Mouse (Mus musculus) testis, postnatal 14 days (tissue): ENCODE data around the gene Fgfr2.

Source experiments
- DNase-seq: peaks from one replicate; pipeline ENCODE4 v3.0.0; 2021; ENCODE audit warnings: low spot score

Fgfr2 gene

DNA sequence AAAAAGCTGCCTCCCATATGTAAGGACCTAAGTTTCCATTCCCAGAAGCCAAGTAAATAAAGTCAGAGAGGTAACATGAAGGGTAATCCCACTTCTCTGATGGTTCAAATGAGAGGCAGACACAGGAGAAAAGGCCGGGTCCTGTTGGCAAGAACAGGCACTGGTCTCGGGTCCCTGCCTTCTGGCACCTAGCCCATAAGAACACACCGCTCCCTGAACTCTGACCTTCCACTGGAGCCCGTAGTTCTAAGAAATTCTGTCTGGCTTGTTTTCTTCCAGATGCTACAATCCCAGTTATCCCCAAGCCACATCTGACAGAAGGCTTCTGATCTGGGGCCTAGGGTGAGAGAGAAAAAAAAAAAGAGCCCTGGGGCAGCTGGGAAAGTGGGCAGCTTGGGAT is 34.7 kb downstream of the Fgfr2 start:
- no peak for DNase-seq

DNA sequence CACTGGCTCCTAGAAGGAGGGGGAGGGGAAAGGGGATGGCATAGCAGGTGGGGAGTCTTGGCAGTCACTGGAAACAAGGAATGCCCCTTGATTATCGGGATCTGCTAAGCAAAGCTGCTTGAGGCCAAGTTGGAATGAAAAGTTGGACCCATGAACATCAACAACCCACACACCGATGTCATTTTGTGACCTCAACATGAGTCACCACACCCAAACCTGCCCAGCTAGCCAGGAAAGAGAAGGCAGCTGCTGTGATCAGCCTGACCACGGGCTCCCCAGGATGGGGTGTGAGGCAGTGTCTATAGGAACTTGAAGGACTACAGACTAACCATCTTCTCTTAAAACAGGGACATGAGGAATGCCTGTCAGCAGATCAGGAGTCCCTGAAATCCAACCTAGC is 37.7 kb downstream of the Fgfr2 start:
- DNase-seq: no peak

DNA sequence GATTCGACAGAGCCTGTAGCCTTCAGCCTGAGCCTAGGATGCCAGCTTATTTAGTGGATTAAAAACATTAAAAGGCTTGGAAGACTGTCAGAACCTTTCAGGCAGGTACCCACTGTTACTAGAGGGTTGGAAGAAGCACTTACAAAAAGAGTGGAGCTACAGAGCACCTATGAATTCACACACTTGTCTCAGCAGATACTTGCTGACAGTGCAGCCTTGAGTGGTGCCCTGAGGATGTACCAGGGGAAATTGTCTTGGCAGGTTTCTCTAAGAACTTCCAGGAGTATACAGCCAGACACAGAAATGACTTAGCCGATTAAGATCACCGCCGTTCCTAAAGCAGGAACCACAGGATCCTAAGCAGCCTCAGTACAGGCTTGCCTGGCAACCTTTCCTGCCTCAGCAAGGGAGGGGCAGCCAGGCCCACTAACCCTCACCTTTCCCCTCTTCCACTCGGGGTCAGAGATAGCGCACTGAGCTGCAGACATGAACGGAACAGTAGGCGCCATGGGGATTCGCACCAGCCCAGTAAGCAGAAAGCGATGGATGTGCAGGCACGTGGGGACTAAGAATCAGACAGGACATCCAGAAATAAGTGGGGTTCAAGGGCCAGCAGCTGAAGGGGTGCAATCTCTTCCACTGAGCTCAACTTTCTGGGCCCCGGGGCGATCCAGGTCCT is 39.1 kb downstream of the Fgfr2 start:
- DNase-seq: no peak

DNA sequence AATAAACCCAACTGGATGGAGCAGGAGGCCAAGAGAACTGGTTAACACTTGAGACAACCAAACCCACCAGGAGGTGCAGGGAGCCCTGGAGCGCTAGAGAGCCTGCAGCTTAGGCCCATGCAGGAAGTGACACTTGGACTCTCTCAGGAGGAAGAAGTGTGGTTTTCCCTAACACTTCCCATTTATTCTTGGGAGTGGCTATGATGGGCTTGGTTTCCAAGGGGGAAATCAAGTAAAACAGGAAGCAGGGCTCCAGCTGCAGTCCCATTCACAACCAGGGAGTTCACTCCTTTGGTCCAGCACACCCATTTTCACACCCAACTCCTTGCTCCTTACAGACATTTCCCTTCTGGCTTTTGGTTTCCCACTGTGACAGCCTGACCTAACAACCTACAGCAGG is 44.2 kb downstream of the Fgfr2 start:
- no peak for DNase-seq

DNA sequence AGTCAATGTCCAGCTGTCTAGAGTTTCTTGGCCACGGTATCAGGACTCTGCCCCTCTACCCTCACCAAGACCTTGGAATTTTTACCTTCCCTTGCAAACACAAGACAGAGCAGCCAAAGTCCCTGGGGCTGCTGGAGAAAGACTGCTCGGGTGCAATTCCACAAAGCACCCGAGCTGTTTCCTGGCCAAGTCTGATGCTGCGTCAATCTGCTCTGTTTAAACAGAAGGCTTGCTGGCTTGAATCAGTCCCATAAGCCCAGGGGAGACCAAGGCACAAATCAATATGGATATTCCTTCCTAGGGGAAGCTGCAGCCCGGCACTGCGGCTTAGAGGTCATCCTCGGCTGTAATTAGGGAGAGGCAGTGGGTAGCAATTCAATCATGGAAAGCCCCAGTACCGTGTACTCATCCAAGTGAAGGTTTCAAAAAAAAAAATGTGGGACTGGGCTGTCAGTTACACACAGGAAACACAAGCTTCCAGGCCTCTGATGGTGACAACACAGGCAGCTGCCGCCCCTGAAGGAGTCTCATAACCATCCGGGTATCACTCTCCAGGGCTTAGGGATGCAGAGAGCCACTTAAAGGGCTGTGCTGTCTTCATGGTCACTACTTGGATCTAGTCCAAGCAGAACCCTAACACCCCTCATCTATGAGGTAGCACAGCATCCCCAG is 48.6 kb downstream of the Fgfr2 start:
- DNase-seq: no peak

DNA sequence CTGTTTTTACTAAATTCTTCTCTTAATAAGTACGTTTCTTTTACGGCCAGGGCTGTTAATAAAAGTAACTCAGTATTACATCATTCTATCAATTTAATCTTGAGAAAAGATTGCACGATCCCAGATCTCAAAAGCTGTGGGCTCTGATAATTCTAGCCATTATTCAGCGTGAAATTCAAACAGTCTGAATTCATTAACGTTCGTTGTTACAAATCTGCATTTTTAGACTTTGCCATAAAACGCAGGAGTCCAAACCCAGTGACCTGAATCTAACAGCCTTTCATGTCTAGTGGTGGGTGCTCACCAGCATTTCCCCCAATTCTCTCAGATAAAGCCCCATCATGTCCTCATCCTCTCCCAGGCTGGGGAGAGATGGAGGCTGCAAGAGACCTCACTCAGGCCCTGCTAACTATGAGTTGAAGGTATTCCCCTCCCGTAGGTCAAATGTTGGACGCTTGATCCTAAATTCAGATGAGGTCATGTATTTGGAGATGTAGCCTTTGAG is 50.0 kb downstream of the Fgfr2 start:
- DNase-seq: no peak

DNA sequence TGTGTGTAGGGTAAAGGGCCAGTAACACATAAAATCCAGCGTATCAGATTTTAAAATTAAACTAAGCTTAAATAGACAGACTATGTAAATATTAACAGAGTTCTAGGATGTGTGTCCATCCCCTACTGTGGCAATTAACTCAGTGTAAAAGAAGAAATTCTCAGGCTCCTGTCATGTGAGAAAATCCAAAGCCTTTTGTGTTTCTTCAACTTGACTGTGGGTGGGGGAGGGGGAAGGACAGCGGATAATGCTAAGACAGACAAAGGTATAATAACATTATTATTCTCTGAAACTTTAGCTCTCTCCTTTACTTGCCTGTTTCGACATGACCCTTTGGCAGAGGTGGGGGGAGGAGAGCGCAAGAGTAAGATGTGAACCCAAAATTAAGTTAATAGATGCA is 50.6 kb downstream of the Fgfr2 start:
- no peak for DNase-seq

DNA sequence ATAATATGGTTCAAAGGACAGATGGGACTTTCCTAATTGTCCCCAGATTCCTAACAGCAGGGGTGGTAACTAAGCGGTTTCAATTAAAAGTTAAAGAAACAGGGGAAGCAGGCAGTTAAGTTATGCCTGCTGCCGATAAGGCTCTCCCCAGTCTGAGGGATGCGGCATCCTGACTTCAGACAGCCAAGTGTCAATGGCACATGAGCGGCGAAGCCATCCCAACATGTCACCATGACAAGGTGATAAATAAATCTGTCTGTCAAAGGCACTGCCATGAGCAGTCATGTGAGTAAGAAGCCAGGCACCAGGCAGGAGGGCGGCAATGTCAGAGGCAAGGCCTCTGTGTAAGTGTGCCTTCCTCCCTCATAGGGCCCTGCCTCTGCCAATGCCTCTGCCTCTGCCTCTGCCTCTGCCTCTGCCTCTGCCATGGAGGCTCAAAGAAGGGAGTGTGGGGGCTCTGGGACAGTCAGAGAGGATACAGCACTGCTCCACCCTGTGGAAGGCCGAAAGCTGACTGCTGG is 55.8 kb downstream of the Fgfr2 start:
- DNase-seq: no peak

DNA sequence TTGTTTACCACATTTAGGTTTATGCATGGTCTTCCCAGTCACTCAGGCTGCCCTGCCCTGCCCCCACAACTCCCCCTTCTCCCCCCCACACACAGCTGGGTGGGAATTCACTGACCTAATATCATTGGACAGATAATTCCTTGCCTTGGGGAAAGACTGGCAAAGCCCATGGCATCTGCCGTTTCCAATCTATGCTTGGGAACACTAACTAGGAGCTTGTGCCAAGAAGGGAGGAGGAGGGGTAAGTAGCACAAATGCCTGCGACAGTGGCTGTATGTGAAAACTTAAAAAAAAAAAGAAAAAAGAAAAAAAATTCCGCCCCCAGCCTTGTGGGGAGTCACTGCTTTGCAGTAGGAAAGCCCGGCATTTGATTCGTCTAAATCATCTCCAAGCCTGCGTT is 56.4 kb downstream of the Fgfr2 start:
- DNase-seq: peak; percentile 32

DNA sequence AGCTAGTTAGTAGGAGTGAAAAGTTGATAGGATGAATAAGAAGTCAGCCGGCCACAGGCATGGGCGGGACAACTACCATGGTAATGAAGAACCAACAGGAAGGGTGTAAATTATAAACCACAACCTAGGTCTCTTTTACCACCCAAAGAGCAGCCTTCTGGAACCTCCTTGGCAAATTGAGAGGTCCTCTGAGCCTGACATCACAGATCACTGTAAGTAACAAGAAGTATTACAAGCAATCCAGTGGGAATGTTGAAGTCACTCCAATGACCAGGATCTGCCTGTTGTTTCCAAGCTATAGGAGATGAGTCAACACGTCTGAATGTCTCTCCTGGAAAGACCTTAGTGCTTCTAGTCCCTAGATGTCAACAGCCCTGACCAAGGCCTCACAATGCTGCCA is 61.1 kb downstream of the Fgfr2 start:
- no peak for DNase-seq

DNA sequence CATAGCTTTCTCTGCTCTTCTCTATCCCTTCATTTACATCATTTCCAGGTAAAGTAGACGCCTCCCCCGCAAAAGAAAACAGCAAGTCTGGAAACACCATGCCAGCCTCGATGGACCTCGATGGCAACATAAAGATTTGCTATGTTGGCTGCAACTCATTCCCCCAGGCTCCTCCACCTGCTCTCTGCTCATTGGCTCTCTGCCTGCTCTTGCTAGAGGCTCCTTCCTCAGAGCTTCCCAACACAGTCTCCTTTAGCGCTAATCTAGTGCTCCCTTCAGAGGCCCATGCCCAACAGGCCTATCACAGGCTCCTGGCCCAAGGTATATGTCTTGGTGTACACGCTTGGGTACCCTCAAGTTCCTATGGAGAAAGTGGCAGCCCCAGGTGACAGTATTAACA is 63.0 kb downstream of the Fgfr2 start:
- DNase-seq: no peak

DNA sequence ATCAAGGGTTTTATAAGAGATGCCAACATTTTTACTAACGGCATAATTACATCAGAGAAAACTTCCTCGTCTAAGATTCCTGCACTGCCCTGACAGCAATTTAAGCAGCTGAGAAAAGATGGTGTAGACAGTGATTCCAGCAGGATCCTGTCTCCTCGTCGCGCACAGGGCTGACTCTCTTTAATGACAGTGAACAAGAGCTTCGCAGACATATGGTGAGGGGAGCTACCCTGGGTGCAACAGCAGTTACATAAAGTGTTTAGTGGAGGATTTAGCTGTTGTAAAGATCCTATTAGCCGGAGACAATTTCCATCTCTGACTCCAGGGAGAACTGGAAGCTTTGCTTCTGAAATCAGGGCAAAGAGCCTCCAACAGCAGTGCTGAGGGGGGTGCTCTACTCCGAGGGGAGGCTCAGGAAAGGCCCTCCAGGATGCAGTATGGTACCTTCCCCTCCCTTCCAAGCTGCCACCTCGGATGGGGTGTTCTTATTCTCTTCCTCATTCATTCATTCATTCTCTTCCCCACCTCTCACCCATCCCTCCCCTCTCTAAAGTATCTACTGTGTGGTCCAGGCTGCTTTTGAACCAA is 63.5 kb downstream of the Fgfr2 start:
- DNase-seq: no peak

DNA sequence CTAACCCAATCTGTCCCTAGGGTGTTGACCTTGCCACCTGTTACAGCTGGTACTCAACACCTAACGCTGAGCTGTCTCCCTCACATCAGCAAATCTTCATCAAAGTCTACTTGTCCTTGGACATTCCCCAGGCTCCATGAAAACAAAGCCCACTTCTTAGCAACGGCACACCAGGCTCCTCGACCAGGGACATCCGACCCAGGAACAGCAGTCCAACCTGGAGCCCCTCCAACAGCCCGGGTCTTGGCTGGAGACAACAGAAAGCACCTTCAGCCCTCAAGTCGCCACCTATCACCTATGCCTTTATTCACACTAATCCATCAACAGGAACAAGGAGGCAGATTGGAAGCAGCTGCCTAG is 64.0 kb downstream of the Fgfr2 start:
- no peak for DNase-seq

DNA sequence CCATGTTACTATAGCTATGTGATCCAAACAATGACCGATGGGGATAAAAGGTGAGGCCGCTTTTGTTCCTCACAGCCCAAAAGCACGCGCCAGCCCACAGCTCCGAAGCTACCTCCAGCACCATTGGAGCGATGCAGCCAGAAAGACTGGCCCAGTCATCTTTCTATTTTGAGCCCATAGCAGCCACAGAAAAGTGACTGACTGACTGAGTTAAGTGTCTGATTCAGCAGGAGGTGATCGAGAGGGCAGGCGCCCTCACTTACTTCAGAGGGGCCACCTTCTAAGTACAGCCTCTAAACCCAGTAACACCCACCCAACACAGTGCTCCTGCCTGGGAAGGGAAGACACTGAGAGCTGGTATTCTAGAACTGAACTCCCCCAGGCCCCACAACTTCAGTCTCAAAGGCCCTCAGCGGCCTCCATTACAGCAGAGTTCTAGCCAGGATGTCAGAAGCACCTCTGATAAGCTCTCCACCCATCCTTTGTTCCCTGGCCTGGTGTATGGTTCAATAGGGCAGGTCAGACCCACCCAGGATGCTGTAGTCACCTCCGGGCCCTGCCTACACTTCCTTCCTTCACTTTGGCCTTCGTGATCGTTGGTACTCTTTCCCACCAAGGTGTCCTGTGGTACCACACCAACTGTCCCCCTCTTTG is 64.5 kb downstream of the Fgfr2 start:
- no peak for DNase-seq

DNA sequence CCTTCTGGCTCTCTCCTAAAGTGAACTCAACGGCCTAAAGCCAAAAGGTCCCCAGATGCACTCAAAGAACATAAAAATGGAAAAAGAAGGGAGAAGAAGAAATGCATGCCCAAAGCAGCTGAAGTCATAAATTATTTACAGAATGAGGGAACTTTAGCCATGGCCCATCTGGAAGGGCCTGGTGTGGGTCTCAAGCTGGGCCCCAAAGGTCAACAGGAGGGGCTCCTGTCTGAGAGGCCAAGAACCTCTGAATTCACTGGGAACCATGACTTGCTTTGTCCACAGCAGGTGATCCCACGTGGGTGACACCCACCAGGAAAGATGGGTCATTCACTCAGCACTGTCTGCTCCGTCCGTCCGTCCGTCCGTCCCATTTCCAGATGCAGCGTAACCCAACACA is 66.2 kb downstream of the Fgfr2 start:
- no peak for DNase-seq

DNA sequence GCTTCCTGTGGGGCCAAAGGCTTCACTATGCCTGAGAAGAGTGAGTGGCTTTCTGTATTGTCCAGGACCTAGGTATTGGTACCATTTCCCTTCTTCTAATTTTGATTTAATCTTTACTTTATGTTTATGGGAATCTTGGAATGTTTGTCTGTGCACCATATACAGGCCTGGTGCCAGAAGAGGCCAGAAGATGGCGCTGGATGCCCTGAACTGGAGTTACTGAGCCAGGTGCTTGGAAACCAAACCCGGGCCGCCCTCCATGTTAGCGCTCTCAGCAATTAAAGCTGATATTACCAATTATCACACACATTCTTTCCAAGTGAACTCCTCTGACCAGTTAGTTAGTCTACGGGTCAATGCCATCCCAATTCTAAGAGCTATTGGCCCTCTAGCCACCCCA is 68.7 kb downstream of the Fgfr2 start:
- DNase-seq: no peak

DNA sequence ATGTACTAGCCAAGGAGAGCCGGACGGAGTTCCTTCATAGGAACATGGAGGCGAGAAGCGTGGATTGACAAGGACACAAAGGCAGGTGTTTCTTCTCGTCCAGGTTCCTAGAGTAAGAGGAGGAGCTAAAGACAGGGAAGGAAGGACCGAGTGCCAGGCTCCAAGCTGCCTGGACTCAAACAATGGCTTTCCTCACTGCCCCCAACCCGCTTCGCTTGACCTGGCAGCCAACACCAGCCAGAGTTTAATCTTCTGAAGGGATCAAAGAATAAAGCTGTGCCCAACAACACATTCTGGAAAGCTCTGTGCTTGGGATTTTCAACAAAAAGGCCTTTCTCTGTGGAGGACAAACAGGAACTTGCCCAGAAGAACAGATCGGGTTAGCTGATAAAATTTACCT is 69.4 kb downstream of the Fgfr2 start:
- no peak for DNase-seq

DNA sequence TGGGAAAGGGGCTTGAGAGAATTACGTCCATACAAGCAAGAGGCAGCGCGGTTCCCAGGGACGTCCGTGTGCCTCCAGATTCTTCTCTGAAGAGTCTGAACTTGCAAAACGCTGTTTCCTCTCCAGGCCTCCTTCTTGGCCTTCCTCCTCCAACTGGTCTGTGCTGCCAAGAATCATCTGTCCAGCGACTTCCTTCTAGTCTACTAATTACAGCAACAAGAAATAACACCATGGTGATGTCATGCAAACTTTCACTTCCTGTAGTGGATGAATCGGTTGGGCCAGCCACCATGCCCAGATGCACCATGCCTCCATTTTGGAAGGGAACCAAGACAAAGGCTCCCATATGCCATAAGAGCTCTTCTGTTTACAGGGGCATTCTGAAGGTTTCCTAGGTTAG is 70.3 kb downstream of the Fgfr2 start:
- DNase-seq: peak; percentile 29

DNA sequence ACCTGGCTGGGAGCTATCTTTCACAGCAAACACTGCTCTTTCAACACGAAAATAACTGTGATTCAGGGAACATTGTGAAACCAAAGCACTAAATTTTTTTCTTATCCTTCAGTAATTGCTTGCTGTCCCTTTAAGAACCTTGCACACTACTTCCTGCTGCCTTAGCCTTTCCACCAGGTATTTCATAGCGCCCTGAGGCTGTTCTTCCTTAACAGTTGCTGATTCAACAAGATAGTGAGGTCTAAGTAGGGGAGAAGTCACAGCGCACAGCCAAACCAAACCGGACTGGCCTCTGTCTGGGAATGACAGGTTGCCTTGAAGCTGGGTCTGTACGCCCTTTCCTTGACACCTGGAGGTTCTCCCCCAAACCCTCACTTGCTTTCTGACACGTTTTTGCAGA is 72.5 kb downstream of the Fgfr2 start:
- DNase-seq: no peak

DNA sequence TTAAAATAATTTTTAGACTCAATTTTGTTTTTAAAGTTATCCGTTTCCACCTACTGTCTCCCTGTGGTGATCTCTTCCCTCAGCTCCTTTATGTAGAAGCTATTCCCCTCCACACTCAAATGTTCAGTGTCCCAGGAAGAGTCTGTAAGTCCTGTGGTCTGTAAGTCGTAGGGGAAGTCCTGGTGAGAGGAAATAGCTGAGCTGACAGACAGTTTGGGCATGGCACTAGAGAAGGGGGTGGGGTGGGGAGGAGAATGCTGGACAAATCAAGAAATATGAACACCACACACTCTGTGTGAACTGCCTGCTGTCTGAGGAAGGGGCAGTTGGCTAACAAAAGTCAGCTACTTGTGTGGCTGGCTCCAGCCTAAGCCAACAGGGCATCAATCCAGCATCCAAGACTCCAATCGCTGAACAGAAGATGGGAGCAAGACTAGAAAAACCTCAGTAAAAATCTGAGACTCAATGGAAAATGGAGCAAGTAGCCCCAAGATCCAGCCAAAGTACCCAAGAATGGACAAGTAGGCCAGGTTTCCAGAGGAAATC is 75.0 kb downstream of the Fgfr2 start:
- no peak for DNase-seq

DNA sequence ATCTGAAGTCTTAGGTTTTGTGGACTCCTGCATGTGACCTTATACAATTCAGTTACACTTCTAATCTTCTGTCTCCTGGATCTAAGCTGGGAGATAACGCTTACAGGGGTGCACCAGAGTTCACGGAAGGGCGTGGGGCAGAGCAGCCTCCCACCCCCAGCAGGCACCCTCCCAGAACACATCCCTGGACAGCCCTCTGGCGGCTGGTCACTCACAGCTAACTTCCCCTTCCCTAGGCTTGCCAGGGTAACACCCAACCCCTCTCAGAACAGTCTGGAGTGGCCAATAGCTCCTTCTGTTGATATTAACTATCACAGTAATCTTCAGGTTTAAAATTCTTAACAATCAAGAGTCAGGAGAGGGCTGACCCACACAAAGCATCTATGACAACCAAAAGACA is 75.9 kb downstream of the Fgfr2 start:
- DNase-seq: no peak

DNA sequence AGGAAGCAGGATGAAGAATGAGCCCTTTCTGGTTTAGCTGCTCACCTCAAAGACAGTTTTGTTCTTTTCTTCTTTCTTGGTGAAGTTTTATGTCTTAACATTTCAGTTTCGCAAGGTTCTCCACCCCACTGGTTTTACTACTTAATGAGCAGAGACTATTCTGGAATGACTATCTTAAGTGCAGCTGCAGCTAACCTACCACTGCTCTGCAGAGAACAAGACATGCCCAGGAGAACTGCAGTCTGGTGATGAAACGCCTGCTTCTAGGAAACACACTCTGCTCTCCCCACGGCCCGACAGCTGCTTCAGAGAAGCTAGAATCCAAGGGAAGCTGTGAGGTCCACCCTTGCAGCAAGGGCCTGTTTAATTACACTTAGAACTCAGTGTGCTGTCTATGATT is 78.4 kb downstream of the Fgfr2 start:
- DNase-seq: no peak

DNA sequence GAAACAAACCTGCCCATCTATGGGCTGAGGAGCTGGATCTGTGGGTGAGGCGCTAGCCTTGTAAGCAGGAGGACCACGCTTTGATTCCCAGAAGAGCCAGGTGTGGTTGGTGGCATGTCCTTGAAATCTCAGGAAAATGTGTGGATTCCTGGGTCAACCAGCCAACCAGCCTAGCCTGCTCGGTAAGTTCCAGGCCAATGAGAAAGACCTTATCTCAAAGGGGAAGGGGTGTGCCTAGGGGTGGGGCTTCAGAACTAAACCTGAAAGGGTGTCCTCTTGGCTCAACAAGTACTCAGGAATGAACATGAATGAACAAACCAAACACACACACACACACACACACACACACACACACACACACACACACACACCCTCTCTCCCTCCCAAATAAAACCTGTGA is 81.4 kb downstream of the Fgfr2 start:
- DNase-seq: no peak
